Mouse (Mus musculus) CD4-positive helper T cell, adult 2 months (primary cell): ENCODE measurements around the gene Llgl2.
A peak's percentile ranks its signal among the peaks of the same experiment; 100 is the strongest.

ENCODE experiments used
- DNase-seq: peaks from one replicate; pipeline ENCODE4 v3.0.0-alpha.2; 2012; ENCODE audit warnings: low read depth, missing footprints, low spot score

Llgl2 gene

GRCm38 (mm10) chr11:115876438-115876837 is 52.6 kb downstream of the Llgl2 start:
- no peak for DNase-seq

GRCm38 (mm10) chr11:115877174-115877755 is 53.4 kb downstream of the Llgl2 start:
- no peak for DNase-seq

- no peak for DNase-seq
Measured at GRCm38 (mm10) chr11:115878071-115878470, 54.2 kb downstream of the Llgl2 start.

- peak; percentile 46 for DNase-seq
Measured at GRCm38 (mm10) chr11:115881002-115881401, 57.2 kb downstream of the Llgl2 start.

GRCm38 (mm10) chr11:115883251-115883650 is 59.4 kb downstream of the Llgl2 start:
- no peak for DNase-seq

GRCm38 (mm10) chr11:115884361-115884760 is 60.5 kb downstream of the Llgl2 start:
- DNase-seq: no peak

- no peak for DNase-seq
Measured at GRCm38 (mm10) chr11:115885281-115885680, 61.4 kb downstream of the Llgl2 start.

- no peak for DNase-seq
Measured at GRCm38 (mm10) chr11:115886446-115886845, 62.6 kb downstream of the Llgl2 start.

- DNase-seq: no peak
Measured at GRCm38 (mm10) chr11:115888020-115888419, 64.2 kb downstream of the Llgl2 start.

- DNase-seq: no peak
Measured at GRCm38 (mm10) chr11:115889159-115889558, 65.3 kb downstream of the Llgl2 start.

GRCm38 (mm10) chr11:115892213-115892612 is 68.4 kb downstream of the Llgl2 start:
- no peak for DNase-seq

GRCm38 (mm10) chr11:115893071-115893470 is 69.2 kb downstream of the Llgl2 start:
- DNase-seq: no peak

- DNase-seq: no peak
Measured at GRCm38 (mm10) chr11:115894755-115895520, 71.1 kb downstream of the Llgl2 start.

GRCm38 (mm10) chr11:115898446-115898845 is 74.6 kb downstream of the Llgl2 start:
- DNase-seq: peak; percentile 58

GRCm38 (mm10) chr11:115898886-115899285 is 75.0 kb downstream of the Llgl2 start:
- peak; percentile 51 for DNase-seq

- no peak for DNase-seq
Measured at GRCm38 (mm10) chr11:115899486-115900266, 75.8 kb downstream of the Llgl2 start, which contains the start of gene Smim5. TSS of gene Smim5 (plus strand) at chr11:115899966.

GRCm38 (mm10) chr11:115900561-115901337 is 76.9 kb downstream of the Llgl2 start:
- no peak for DNase-seq

- DNase-seq: no peak
Measured at GRCm38 (mm10) chr11:115901338-115902161, 77.7 kb downstream of the Llgl2 start.

- DNase-seq: no peak
Measured at GRCm38 (mm10) chr11:115902177-115902576, 78.3 kb downstream of the Llgl2 start.

- no peak for DNase-seq
Measured at GRCm38 (mm10) chr11:115902831-115903230, 79.0 kb downstream of the Llgl2 start.
